Mouse (Mus musculus) gastrocnemius, postnatal 14 days (tissue): ENCODE data around the gene Rnf123. TPM values are rescaled to one million over a fixed set of nuclear protein-coding genes. Genes with fewer than 3 reads are reported as not detected.

Experiments used
- DNase-seq: peaks from one replicate; pipeline ENCODE4 v3.0.0; 2021; ENCODE audit warnings: mixed read lengths
- intact Hi-C: fragments of 180-260 bp; cut with DNase I; formaldehyde crosslinking; loops from one replicate; pipeline ENCODE4 v1.15.1; 2025; ENCODE audit warnings: low total_unique reads
- total RNA-seq, 2 experiments: library from RNA; stranded (reverse); gene quantifications; 2 replicates each; pipeline ENCODE4 v1.2.3; 2021

Gene Rnf123
- total RNA-seq, 2 experiments from 2014 or later = 154 to 161 TPM

DNA sequence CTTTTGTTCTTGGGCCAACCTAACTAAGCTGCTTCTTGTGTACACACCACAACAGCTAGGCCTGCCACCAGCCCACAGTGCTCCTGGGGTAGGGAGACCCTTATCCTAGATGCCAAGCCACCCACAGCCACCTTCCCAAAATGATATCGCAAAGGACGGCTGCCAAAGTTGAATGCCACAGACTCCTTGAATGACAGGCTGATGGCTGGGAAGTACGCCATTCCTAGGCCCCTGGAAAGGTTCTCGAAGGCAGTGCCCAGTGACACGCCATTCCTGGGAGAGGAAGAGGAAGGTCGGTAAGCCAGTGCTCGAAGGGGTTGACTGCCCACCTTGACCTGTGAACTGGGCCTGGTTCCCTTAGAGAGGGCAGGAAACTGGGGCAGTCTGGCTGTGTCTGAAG lies 13.6 kb downstream of the Rnf123 start:
- intact Hi-C loops = loop anchor here (5.0 kb wide), 1 partner anchor 167 kb away; no protein-coding TSS in a partner anchor
- DNase-seq = no peak

DNA sequence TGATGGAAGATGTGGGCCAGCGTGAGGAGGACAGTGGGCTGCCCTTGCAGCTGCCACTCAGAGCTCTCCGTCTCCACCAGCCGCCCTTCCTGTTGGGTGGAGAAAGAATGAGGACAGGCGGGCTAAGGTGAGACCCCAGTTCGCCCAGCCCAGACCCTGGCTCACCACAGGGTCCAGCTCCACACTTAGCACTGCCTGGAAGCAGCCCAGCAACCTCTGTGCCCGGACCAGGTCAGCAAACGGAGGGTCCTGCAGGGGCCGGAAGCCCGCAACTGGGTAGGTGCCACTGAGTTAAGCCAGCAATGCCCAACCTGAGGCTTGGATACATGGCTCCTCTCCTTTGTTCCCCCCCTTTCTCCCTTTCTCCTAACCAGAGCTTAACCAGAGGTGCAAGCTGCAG lies 14.1 kb downstream of the Rnf123 start:
- intact Hi-C loops = loop anchor here (5.0 kb wide), 1 partner anchor 167 kb away; no protein-coding TSS in a partner anchor

DNA sequence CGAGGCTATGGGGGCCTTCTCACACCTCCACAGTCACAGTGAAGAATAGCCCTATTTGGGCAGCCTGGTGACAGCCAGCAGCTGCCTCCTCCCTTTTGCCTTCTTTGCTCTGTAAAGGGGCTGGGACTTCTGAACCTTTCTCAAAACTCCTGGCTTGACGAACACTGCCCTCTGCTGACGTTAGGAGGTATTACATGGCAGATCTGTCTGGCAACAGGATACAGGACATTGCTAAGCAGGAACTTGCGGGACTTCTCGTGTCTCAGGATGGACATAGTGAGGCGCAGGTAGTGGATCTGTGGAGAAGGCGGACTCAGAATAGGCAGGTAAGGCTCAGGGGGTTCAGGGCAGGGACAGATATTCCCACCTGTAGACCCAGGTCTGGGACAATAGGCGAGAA lies 15.2 kb downstream of the Rnf123 start:
- intact Hi-C loops = loop anchor here (5.0 kb wide), 1 partner anchor 166 kb away; no protein-coding TSS in a partner anchor
- DNase-seq = peak; percentile 78

More for the DNA sequence above, 14.1 kb downstream of the Rnf123 start:
- DNase-seq = no peak

DNA sequence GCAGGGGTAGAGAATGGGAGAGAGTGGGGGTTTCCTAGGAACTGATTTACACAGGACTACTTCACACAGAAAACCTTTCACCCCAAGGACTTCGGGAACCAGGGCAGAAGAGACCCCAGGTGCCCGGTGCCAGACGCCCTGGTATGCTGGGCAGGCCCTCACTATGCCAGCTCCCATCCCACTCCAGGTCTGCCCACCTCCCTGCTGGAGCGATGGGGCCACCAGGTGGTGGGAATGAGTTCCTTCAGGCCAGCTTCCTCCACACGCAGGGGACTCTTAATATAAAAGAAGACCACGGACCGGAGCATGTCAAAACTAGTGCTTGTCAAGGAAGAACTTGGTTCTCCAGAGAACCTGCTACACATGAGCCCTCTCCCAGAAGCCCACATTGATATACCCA lies 15.9 kb downstream of the Rnf123 start:
- intact Hi-C loops = loop anchor here (5.0 kb wide), 1 partner anchor 165 kb away; no protein-coding TSS in a partner anchor
- no peak for DNase-seq

DNA sequence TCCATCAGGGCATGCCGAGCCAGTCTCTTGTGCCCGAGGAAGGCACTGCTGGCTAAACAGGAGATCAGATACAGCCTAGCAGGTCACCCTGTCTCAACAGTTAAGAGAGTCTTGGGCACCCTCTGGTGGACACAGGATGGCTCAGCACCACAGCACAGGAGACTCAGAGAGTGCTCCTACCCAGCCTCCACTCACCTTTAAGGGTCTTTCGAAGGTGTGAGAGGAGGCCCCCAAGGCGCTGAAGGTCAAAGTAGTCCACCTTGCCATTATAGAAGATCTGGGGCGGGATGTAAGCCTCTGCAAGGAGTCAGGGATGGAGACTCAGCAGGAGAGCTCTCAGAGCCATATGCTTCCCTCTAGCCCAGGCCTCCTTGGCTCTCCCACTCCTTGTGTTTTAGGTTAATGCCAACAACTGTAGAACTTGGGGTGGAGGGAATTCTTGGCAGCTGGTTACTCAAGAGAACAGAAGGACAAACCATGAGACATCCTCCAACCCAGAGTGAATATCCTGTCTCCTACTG lies 17.6 kb downstream of the Rnf123 start:
- intact Hi-C loops = loop anchor here (5.0 kb wide), 1 partner anchor 163 kb away; no protein-coding TSS in a partner anchor
- DNase-seq = peak; percentile 71

DNA sequence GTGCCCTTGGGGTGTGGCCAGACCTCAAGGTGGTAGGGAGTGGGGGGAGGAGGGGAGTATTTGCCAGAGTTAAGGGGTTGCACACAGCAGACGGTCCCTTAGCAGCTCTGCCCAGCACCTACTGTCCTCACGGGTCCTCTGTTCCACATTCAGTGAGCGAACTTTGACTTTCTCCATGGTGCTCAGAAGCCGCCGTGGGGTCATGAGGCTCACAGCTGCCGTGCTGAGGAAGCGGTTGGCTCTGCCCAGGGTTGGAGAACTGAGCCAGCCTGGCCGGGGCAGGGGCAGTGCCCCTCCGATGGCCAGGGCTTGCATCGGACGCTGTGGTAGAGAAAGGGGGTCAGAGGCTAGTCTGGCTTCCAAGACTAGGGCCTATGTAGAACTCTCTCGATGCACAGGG lies 19.8 kb downstream of the Rnf123 start:
- intact Hi-C loops = loop anchor here (5.0 kb wide), 1 partner anchor 96 kb away; no protein-coding TSS in a partner anchor
- no peak for DNase-seq

DNA sequence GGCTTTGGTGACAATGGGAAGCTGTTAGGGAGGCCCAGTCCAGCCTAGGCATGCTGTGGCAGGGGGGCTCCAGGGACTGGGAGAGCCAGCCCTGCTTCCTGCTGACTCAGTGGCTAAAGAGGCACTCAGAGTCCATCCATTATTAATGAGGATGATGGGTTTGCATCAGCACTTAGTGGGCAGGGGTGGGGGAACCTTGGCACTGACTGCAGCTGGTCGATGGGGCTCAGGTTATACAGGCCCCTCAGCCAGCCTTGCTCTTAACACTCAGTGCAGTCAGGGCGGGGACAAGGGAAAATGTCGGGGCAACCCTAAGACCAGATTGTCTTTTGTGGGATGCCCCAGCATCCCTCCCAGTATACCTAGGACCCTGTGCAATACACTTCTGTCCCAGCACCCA lies 21.0 kb downstream of the Rnf123 start:
- intact Hi-C loops = loop anchor here (5.0 kb wide), 1 partner anchor 95 kb away; no protein-coding TSS in a partner anchor
- no peak for DNase-seq

DNA sequence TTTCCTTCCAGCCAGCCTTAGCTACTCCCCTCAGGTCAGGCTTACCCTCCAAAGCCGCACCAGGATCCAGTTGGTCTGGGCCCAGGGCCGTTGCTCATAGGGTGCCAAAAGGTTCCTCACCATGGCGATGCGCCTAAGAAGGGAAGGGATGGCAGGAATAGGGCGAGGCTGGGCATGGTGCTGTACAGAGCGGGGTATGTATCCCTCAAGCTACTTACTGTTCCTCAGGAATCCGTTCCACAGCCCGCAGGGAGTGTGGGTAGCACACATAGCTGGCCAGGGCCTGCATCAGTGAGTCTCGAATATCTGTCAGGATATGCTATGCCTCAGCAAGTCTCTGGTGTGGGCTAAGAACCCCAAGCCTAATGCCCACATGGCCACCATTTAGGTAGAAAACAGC lies 24.9 kb downstream of the Rnf123 start:
- intact Hi-C loops = no loop called here
- DNase-seq = peak; percentile 12

DNA sequence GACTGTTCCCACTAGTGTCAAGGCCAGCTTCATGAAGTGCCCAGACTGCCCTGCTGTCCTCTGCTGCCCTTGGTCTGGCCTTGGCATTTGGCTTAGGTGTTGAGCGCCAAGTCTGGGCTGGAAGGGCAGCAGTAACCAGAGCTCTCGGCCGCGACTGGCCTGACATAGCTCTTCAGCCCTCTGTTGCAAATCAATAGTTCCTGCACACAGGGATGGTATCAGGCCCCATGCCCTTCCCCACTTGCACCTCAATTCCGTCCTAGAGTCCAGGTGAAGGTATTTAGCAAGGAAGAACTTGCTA lies 25.9 kb downstream of the Rnf123 start:
- peak; percentile 71 for DNase-seq
- intact Hi-C loops = no loop called here

DNA sequence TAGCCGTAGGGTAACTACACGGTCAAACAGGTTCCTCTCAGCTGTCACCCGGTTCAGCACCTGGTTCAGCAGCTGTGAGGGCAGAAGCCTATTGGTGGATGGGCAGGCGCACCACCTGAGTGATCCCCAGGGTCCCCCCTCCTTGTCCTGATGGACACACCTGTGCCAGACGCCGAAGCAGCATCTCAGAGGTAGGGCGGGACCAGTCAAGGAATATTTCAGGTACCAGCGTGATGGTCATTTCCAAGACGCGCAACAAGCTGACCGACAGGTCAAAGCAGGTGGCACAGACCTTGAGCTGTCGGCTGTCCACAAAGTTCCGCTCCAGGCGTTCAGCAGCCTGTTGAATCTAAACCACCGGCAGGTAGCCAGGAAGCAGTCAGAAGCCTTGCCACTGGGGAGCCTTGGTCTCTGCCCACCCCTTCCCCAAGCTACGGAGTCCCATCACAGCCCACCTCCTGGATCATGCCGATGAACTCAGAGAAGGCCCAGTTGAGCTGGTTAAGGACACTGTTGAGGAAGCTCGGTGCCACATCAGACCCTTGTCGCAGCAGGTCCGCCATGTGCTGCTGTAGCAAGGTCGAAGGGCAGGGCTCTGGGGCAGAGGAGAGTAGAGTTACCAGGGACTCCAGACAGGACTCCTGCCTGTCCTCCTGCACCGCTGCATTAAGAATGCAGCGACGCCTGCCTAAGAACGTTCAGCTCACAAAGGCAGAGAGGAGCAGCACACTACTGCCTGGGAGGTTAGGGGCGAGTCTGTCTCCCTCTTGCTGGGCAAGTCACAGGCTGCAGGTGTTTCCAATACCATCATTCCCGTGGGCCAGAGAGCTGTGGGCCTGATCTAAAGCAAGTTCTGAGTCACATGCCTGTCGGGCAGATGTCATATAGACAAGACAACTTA lies 26.5 kb downstream of the Rnf123 start:
- intact Hi-C loops = no loop called here
- DNase-seq = no peak

DNA sequence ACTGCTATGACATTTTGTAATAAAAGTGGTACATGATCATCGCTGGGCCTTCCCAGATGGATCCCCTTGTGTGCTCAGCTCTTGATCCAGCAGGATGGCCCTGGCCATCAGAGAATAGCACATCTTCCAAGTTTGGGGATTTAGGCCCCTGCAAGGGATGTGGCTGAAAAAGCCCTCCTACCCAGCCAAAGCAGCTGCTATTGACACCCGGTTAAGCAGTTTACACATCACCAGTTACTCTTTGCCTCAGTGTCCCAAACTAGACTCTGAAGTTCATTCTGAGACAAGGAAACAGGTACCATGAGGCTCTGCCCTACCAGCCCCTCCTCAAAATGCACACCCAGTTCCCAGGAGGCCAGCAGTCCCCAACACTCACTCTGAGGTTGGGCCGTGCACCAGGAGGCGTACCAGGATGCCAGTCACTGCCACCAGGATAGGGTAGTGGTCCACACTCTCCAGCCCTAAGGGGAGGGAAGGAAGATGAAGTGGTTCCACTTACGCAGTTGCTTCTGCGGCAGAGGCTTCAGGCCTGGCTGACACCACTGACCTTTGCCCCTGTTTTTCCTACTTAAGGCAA lies 27.4 kb downstream of the Rnf123 start:
- intact Hi-C loops = no loop called here
- no peak for DNase-seq

DNA sequence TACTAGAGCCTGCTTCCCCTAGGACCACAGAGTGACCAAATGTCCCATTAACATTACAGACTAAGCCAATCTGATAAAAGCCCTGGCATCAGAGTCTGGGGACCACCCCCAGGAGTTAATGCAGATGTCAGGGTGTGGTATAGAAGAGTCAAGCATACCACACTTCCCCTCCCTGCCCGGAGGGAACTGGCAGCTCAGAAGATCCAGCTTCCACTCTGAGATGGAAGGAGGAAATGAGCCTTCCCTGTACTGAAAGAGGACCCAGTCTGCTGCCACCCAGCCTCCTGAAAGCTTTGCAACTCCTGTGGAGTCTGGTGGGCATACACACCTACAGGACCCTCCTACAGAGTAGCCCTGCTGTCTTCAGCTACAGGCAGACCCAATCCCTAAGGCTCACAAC lies 28.1 kb downstream of the Rnf123 start:
- intact Hi-C loops = no loop called here
- no peak for DNase-seq

DNA sequence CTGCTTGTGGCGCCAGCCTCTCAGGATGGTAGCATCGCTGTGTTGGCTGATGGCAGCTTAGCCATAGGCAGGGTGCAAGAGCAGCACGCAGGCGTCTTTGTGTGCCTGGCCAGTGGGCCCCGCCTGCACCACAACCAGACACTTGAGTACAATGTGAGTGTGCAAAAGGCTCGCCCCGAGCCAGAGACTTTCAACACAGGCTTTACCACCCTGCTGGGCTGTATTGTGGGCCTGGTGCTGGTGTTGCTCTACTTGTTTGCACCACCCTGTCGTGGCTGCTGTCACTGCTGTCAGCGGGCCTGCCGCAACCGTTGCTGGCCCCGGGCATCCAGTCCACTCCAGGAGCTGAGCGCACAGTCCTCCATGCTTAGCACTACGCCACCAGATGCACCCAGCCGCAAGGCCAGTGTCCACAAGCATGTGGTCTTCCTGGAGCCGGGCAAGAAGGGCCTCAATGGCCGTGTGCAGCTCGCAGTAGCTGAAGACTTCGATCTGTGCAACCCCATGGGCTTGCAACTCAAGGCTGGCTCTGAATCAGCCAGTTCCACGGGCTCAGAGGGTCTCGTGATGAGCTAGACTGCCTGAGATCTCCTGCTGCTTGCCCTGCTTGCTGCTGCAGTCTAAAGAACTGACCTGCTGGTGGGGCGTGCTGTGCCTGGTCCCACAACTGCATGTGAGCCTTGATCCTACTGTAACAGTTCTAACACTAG lies 28.7 kb downstream of the Rnf123 start:
- no peak for DNase-seq

DNA sequence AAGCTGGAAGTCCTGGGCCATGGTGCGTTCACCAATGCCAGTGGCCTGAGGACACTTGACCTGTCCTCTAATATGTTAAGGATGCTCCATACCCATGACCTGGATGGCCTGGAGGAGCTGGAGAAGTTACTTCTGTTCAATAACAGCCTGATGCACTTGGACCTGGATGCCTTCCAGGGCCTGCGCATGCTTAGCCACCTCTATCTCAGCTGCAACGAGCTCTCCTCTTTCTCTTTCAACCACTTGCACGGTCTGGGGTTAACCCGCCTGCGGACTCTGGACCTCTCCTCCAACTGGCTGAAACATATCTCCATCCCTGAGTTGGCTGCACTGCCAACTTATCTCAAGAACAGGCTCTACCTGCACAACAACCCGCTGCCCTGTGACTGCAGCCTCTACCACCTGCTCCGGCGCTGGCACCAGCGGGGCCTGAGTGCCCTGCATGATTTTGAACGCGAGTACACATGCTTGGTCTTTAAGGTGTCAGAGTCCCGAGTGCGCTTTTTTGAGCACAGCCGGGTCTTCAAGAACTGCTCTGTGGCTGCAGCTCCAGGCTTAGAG lies 29.4 kb downstream of the Rnf123 start:
- DNase-seq = no peak
- intact Hi-C loops = no loop called here

More for the DNA sequence above, 28.7 kb downstream of the Rnf123 start:
- intact Hi-C loops = no loop called here

DNA sequence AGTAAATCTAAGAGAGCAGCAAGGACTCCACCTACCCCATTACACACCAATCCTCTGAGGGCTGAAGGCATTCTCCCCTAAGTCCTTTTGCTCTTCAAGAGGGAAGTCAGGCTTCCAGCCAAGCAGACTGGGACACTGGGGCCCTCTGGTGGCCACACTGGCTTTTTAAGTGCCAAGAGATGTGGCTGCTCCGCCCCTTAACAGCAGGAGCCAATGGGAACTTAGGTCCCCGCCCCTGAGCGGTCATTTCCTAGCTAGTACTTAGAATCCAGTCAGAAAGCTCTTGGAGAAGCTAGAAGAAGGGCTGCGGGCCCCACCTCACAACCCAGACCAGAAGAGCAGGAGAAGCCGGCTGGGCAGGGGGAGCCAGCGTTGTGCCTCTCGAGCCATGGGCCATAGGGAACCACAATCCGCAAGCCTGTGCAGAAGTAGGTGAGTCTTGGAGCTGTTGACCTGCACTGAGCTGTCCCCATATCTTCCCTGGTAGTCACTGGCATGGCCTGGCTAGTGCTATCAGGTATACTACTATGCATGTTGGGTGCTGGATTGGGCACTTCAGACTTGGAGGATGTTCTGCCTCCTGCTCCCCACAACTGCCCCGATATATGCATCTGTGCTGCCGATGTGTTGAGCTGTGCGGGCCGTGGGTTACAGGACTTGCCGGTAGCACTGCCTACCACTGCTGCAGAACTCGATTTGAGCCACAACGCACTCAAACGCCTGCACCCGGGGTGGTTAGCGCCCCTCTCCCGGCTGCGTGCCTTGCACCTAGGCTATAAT lies 30.1 kb downstream of the Rnf123 start, which contains the start of gene Amigo3:
TSS of gene Amigo3 (plus strand) at position 275 of the 780 bp plus-strand sequence.
- intact Hi-C loops = no loop called here
- DNase-seq = peak; percentile 95

DNA sequence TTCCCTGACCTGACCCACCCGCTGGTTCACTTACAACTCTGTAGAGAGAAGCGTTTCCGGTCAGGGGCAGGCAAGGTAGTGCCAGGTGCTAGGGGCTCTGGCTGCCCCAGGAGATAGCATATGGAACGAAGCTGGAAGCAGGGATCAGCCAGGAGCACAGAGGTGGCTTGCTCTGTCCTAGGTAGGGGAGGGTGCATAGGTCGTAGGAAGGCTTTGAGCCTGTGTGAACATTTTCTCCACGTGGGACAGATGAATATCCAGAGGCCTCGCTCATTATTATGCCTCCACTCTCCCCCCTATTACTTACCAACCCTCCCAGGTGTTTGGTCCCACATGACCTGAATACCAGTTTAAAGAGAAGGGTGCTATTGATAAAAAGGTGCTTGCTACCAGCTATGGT lies 30.7 kb downstream of the Rnf123 start:
- DNase-seq = no peak
- intact Hi-C loops = no loop called here

DNA sequence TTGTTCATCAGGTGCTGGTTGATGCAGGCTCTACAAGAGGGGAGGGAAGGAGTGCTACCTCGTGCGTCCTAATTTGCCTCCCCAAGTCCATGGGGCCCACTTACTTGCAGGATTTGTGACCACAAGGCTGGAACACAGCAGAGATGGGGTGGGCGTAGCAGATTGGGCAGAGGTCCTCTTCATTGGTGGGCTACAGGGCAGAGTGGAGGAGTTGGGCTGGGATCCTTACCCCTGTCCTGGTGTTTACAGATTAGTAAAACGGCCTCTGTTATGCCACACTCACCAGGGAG lies 31.3 kb downstream of the Rnf123 start:
- no peak for DNase-seq
- intact Hi-C loops = no loop called here

DNA sequence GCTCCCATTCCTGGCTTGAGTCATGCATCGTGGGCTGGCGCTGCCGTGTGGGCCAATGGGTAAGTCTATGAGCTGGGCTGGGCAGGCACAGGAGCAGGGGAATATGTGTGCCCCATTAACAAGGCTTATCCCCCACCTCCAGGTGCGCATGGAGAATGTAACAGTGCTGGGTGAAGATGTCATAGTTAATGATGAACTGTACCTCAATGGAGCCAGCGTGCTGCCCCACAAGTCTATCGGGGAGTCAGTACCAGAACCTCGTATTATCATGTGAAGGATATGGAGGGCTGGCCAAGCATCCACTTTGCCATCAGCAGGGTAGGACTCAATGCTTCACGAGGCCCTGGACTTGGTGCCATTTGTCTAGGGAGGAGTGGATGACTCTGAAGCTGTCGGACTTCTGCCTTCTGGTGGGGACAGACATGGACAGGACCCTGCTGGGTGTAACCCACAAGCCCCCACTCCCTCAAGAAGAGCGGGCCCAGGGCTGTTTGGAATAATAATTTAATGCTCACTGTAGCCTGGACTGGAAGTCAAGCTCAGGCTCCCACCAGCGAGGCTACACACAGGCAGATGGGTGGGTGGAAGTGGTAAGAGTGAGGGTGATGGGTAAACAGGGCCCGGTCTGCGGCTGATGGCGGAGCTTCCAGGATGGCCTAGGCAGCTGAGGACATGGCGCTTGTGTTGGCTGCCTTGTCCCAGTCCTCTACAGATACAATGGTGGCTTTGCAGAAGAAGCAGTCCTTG lies 31.8 kb downstream of the Rnf123 start:
- no peak for DNase-seq
- intact Hi-C loops = no loop called here
